Mouse (Mus musculus): Measurements from ENCODE around the gene Pxt1.

Gene Pxt1

DNA sequence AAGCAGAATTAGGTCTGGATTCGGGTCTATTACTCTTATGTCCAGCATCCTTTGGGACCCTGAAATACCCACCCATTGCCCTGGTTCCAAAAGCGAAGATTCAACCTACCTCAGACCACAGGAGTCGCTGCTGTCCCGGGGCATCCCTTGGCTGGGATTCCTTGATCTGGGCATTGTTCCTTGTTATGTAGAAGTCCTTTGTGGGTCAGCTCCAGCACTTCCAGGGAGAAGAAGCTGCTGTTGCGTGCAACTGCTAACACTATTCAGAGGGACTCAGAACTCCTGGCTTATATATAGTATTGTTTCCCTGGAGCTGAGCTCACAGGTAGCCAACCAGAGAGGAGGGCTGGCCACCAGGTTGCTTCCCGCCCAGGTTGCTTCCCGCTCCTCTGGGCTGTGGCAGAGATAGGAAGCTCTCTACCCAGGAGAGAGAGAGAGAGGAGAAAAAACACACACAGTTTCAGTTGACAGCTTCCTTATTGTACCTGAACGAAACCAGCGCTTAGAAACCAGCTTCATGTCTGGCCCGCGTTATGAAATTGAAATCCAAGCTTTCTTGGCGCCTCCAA, 28.5 kb downstream of the Pxt1 start, which contains the start of gene 4930539E08Rik:
4930539E08Rik (minus strand) TSS at position 265 of the 569 bp plus-strand sequence.
- DNase-seq (ENCODE audit: low read depth in 2 of 2, low spot score in 2 of 2), result no peak

DNA sequence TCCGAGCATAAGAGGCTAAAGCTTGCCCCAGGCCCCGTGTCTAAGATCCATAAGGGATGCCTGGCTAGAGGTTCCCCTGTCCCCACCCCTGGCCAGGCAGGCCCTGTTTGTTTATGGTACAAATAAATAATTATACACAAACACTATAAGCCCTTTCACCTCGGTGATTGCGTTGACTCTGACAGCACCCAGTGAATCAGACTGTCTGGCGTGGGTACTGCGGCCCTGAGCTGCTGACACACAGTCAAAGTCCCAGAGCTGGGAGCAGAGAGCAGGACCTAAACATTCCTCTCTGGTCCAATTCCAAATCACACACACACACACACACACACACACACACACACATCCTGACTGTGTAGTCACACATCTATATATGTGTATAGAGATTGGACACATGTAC, 29.7 kb downstream of the Pxt1 start:
- no peak for DNase-seq (ENCODE audit: low read depth in 2 of 2, low spot score in 2 of 2)

DNA sequence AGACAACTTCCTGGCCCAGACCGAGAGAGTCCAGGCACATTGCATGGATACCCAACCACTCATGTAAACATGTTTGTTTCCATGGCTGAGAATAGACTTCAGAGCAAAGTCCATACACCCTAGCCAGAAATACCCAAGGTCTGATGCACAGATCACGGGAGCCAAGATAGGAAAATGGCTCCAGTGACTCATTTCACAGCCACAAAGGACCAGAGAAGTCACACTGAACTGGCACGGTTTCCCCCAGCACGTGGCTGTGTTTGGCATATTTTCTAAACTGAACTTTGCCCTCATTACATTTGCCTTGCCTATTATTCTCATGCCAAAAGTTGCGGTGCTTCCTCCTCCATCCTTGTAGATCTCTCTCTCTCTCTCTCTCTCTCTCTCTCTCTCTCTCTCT, 30.4 kb downstream of the Pxt1 start:
- DNase-seq (ENCODE audit: low read depth in 2 of 2, low spot score in 2 of 2), result no peak

DNA sequence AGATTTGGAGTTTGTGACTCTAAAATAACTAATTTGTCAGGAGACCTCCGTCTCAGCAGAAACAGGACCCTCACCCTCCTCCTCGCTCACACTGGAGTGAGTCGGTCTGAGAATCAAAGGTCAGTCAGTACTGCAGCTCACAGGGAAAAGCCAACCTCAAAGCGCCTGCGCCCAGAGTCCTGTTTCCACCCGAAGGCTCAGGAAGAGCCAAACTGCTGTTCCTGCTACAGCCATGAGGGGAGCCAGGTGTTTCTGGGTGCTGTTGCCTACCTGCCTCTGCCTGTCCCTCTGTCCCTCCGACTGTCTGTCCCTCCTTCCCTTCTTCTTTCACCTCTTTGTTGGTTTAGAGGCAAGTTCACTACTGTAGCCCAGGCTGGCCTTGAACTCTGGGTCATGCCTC, 33.5 kb downstream of the Pxt1 start:
- no peak for DNase-seq (ENCODE audit: low read depth in 2 of 2, low spot score in 2 of 2)

DNA sequence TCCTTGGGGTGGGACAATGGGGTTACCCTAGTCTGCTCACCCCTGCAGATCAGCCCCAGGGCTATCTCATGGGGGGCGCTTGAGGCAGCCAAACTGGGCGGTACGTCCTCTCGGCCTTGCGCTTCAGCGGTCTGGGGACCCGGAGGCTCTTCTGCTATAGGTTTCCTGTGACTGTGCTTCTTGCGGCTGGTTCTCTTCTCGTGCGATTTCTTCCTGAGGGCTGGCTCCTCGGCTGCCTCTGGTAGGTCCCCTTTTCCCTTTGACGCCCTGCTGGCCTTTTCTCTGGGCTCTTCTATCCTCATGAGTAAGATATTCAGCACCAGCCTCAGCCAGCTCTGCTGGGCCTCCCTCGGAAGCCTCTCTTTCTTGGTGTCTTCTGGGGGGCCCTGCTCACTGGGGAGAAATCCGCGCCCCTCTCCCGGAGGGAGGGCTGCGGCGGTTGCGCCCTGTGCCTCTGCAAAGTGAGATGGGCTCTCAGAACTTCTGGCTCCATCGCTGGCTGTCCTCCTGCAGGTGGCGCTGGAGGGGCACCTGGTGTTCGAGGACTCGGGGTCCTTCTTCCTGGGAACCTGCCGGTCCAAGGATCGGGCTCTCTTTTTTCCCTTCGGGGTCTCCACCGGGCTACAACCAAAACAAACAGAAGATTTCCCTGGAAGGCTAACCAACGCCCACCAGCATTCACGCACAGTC, 34.2 kb downstream of the Pxt1 start:
- DNase-seq (ENCODE audit: low read depth in 2 of 2, low spot score in 2 of 2), result peak; percentile 30 to 67

DNA sequence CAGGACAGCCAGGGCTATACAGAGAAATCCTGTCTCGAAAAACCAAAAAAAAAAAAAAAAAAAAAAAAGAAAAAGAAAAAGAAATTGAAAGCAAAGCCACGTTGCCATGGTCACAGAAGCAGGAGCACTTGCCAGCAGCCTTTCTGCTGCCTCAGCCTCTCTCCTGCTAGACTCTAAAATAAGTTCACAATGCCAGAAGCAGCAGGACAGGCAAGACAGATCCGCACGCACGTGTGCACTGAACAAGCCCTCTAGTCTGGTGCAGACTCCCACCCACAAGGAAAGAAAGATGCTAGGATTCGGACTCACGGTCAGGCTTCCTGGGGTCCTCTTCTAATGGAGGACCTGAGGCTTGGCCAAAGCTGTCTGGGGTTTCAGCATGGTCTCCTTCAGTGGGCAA, 35.7 kb downstream of the Pxt1 start:
- DNase-seq (ENCODE audit: low read depth in 2 of 2, low spot score in 2 of 2), result no peak

DNA sequence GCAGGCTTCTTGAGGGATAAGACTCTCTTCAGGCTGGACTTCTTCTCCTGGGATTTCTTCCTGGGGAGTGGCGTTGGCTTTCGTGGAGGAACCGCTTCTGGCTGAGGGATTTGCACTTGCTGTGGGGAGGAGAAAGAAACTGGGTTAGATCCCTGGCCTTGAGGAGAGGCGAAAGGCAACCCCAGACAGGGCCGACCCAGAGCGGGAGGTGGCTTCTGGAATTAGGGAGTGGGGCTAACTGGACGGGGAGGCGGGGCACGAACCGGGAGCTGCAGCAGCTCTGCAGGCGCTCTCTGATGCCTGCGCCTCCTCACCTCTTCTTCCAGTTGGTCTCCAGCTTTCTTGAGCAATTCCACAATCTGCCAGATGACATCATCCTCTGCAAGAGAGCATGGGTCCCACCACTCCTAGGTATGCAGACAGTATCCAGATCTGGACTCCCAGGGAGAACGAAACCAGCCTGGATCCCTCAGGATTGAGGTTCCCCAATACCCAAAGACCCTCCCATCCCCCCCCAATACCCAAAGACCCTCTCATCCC, 38.2 kb downstream of the Pxt1 start:
- no peak for DNase-seq (ENCODE audit: low read depth in 2 of 2, low spot score in 2 of 2)

DNA sequence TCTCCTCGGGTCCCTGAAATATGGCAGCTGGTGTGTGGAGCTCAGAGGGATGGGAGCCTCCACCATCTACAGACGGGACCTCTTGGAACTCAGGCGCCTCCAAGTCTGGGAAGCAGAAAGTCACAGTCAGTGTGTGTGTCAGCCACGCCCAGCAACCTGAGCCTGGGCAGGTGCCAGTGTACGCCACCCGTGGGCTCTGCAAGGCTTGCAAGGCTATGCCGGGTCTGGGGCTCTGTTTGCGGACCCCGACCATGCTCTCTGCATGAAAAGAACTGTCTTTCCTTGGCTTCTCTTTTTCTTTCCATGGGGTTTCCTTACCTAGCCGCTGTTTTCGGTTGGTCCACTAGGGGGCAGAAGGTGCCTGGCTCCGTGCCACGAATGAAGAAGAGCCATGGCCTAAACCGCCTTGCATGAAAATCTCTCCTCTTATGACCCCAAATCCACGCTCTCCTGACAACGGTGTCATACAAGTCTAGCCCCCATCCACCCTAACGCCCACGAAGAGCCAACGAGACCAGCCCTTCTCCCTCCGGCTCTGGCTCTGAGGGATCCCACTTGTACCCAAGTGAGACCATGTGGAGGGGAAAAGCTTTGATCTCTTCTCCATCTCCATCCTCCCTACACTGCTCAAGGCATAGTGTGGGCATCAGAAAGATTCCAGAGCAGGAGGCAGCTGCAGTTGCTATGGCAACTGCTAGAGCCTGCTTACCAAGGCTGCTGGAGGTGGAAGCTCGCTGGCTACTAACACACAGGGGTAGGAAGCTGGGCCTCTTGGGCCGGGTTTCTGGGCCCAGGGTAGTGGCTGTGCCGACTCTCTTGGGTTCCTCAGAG, 38.9 kb downstream of the Pxt1 start:
- peak; percentile 56 to 68 for DNase-seq (ENCODE audit: low read depth in 2 of 2, low spot score in 2 of 2)

DNA sequence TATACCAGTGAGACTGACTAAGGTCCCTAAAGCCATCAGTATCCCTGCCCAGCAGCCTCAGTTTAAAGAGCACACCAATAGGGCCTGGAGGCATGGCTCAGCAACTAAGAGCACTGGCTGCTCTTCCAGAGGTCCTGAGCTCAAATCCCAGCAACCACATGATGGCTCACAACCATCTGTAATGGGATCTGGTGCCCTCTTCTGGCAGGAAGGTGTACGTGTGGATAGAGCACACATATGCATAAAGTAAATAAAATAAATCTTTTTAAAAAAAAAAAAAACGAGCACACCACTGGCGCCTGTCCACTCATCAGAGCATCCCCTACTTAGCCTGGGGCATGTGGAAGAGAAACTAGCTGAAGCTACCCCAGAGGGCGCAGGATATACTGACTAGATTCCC, 42.1 kb downstream of the Pxt1 start:
- DNase-seq (ENCODE audit: low read depth in 2 of 2, low spot score in 2 of 2), result no peak

DNA sequence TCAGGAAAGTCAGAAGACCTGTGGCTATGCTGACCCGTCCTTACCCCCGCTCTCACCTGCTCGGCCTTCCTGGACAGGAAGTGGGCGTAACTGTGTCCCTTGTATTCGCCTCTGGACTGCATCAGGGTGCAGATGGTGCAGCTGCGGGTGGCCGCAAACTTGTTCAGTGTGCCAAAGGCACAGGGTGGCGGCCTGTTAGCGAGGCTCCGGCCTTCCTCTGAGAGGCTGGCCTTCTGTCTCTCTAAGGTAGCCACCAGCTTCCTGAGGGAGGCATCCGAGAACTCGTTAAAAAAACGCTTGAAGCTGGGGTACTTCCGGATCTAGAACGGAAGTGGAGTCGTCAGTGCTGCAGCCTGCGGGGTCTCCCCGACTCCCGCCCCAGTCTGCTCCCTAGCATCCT, 44.2 kb downstream of the Pxt1 start:
- DNase-seq (ENCODE audit: low read depth in 2 of 2, low spot score in 2 of 2), result no peak

DNA sequence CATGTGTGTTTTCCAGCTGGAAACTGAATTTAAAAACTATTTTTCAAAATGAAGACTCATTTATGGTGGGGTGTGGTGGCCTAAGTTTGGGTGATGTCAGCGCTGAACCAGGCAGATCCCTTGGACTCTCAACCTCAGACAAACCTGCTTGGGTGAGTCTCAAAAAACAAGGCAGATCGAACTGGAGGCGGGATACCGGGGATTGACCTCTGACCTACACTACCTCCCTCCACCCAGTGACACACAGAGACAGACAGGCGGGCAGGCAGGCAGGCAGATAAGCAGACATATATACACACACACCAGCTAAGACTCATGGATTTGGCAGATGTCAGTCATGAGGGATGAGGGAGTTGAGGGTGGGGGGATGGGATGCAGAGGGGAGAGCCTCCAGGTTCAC, 45.4 kb downstream of the Pxt1 start:
- no peak for DNase-seq (ENCODE audit: low read depth in 2 of 2, low spot score in 2 of 2)

DNA sequence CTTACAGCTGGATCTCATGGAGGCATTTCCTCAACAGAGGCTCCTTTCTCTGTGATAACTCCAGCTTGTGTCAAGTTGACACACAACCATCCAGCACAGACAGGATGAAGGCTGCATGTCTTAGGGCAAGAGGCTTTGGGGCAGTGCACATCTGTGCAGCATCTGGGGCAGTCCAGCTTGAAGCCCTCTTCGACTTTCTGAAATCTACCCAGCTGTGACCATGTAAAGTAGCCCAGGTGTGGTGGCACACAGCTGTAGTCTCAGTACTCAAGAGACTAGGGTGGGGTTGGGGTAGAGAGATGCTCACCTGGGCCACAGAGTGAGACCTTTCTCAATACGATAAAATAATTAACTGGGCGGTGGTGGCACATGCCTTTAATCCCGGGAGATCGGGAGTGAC, 45.8 kb downstream of the Pxt1 start:
- DNase-seq (ENCODE audit: low read depth in 2 of 2, low spot score in 2 of 2), result no peak

DNA sequence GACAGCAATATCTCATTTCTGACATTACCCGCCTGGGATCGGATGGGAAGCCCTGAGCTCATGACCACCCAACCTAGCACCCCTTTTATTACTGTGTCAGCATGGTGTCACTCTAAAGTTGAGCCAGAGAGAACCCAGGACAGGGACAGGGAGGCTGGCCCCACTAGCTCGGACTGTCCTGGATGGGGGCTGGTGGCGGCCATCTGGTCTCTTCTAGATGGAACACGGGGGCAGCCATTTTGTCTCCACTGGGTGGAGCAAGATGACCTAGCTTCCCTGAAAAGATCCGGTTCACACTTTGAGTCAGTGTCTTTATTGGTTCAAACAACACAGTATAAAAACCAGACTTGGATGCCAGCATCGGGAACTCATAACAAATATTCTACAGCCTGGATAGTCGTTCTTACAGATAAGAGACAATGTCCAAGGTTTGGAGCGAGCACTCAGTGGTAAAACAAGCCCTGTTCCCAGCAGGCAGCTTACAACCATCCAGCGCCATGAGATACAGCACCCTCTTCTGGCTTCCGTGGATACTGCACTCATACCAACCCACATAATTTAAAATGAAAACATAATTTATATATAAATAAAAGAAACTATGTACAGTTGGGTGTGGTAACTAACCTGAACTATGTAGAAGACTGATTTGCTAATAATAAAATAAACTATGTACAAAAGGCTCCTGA, 47.4 kb downstream of the Pxt1 start:
- no peak for DNase-seq (ENCODE audit: low read depth in 2 of 2, low spot score in 2 of 2)

DNA sequence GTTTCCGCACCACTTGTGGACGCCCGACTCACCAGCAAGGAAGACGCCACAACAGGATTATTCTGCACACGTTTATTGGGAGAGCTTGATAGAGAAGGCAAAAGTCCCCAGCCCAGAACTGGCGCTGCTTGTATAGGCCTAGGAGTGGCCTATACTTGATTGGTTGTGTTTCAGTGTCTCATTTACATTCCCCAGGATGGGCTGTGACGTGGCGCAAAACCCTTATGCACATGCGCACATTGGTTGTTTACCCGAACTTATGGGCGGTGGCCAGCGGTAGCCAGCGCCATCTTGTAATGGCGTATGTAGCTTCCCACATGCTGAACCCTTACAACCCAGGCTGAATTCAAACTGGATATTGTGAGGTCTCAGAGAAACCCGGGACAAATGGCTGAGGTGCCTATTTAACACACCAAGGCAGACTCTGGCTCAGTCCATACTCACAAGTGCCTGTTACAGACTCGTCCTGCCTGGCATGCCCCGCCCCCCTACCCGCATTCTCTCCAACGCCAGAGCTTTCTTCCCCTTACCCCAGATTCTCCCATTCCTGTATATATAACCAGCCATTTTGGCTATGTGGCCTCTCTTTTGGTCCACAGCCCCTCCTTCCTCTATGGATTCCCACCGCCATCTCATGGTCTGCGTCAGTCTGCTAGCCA, 48.3 kb downstream of the Pxt1 start:
- DNase-seq (ENCODE audit: low read depth in 2 of 2, low spot score in 2 of 2), result no peak

DNA sequence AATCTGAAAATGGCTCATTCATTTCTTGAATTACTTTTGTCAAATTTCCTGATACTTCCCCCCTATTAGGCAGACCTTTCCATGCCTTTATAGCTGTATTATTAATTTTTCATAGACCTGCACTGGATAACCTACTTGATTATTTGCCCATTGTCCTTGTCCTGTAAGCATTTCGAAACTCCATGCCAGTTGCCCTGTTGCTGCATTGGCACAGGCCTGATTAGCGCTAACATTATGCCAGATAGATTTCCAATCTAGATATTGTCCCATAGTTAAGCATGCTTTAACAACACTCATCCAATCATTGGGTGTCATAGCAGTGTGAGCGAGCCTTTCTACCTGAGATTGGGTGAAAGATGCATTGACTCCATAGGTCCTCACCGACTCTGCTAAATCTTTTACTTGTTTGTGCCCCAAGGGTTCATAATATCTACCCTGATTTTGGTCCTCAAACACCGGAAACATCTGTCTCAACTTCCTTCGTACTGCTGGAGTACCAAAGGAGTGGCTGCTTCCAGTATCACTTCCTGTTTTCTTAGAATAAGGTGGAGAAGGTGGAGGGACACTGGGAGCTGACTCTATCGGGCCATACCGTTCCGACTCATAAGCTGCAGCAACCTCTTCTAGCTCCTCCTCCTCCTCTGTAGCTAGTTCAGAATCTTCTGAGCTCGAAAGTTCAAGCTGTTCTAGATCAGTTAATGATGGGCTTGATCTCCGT, 49.4 kb downstream of the Pxt1 start:
- no peak for DNase-seq (ENCODE audit: low read depth in 2 of 2, low spot score in 2 of 2)

DNA sequence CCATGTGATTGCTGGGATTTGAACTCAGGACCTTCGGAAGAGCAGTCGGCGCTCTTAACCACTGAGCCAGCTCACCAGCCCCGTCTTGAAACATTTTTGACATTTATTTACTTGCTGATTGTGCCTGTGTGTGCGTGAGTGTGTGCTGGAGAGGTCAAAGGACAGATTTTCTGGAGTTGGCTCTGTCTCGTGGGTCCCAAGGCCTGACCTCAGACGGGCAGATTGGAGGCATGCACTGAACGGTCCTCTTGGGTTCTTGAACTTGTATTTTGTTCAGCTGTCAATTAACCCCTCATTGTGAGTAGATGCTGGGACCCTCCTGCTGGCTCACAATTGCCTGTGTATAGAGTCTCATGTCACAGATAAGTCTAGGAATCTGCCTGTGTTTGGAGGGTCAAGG, 57.4 kb downstream of the Pxt1 start:
- DNase-seq (ENCODE audit: low read depth in 2 of 2, low spot score in 2 of 2), result no peak

DNA sequence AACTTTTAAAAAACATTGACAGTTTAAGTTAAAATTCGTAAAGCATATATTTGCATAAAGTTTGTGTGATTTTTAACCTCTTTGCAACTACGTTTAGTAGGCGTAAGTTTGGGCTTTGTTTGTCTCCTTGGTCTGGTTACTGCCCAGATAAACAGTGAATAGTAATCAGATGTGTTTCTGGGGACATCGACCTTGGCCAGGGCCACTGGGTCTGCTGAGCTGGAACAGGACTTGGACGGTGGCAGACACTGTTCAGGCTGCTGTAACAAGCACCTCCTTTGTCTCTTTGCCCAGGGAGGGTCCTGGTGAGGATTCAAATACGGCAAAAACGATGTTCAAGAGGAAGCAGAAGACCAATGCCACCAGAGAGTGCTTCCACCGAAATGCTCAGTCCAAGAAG, 58.4 kb downstream of the Pxt1 start:
- no peak for DNase-seq (ENCODE audit: low read depth in 2 of 2, low spot score in 2 of 2)

Data from CD8-positive naive resting alpha-beta T cell, adult 2 months (primary cell).